Mouse (Mus musculus) lung, embryonic 15.5 days (tissue): ENCODE measurements around the gene Pgbd5. TPM values are rescaled to one million over a fixed set of nuclear protein-coding genes. Genes with fewer than 3 reads are reported as not detected.

Experiments
- ATAC-seq: fragments of 200-750 bp; cut with Nextera tagmentation; 2 replicates; pipeline ENCODE4 v1.8.0; 2017; ENCODE audit warnings: moderate number of reproducible peaks, borderline replicate concordance; ENCODE audit not compliant: low FRiP score, low TSS enrichment; ENCODE audit errors: extremely low read depth
- H3K27ac ChIP-seq: fragments of 300-500 bp; sonication (generic); 2 replicates; pipeline ENCODE4 v1.5.1; 2015; ENCODE audit warnings: moderate library complexity, mild to moderate bottlenecking, inconsistent platforms
- H3K27me3 ChIP-seq: fragments of 300-500 bp; sonication (generic); 2 replicates; pipeline ENCODE4 v1.6.1; 2015; ENCODE audit warnings: inconsistent platforms
- H3K36me3 ChIP-seq: fragments of 300-500 bp; sonication (generic); 2 replicates; pipeline ENCODE4 v1.6.1; 2015; ENCODE audit warnings: inconsistent platforms
- H3K4me1 ChIP-seq: fragments of 300-500 bp; sonication (generic); 2 replicates; pipeline ENCODE4 v1.6.1; 2015; ENCODE audit warnings: inconsistent platforms
- H3K4me2 ChIP-seq: fragments of 300-500 bp; sonication (generic); 2 replicates; pipeline ENCODE4 v1.6.1; 2015; ENCODE audit warnings: inconsistent platforms, mild to moderate bottlenecking, moderate library complexity
- H3K4me3 ChIP-seq: fragments of 300-500 bp; sonication (generic); 2 replicates; pipeline ENCODE4 v1.5.1; 2015; ENCODE audit warnings: mild to moderate bottlenecking, inconsistent platforms
- H3K9ac ChIP-seq: fragments of 300-500 bp; sonication (generic); 2 replicates; pipeline ENCODE4 v1.6.1; 2015; ENCODE audit warnings: inconsistent platforms
- H3K9me3 ChIP-seq: fragments of 300-500 bp; sonication (generic); 2 replicates; pipeline ENCODE4 v1.6.1; 2016; ENCODE audit warnings: inconsistent platforms
- whole genome bisulfite sequencing: fragments of 180-500 bp; shearing (Covaris S2); methylation state at CpG from one replicate; pipeline ENCODE4 v1.1.7; 2015; 5-methylcytosine and 5-hydroxymethylcytosine counted together
- polyA plus RNA-seq: library from polyadenylated mRNA; unstranded; fragments of >200 nt; fragmentation: Nextera tagmentation; extraction: Ambion mirVana; gene quantifications from 2 replicates; pipeline ENCODE4 v1.2.1, GENCODE M21; 2015

Gene Pgbd5
- polyA plus RNA-seq, 1 experiment from 2014 or later: 2.4 TPM

DNA sequence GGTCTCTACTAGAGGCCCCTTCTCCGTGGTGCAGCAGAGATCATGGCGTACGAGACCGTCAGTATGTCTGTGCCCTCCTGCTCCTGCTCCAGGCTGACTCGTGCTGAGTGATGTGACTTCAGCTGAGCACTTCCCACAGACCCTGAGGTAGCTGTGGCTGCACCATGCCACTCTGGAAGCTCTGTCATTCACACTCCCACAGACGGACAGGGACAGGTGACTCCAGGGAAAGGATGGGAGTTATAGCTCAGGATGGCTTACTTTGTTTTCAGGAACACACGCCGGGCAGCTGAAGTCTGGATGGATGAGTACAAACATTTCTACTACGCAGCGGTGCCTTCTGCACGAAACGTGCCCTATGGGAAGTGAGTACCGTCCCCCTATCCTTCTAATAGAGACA lies 103.2 kb downstream of the Pgbd5 start:
- ATAC-seq: no peak
- 93% methylated on average over 13 of the region's 13 CpGs for WGBS

DNA sequence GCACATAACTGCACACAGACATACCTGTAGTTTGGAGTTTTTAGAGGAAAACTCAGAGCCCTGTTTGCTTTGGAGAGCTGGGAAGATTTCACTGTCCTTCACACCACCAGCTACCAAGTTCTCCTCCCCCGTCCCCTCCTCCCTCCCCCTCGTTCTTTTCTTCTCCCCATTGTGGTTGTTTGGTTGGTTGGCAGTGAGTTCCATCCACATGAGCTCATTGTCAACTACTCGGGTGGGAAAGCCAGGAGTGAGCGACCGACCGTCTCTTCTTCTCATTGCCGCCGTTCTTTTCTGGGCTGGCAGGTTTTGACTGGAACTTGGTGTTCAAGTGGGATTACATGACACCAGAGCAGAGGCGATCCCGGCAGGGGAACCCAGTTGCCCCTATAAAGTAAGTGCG lies 107.8 kb downstream of the Pgbd5 start:
- Histone ChIP-seq H3K27ac (no peak overlapping the region), H3K27me3 (no peaks in the 10 kb centered on the region), H3K36me3 (peaks cover 24% of the 10 kb centered on the region; the same call in 1 of the 2 replicates), H3K4me2 (no peak overlapping the region), H3K4me3 (no peak overlapping the region), H3K9ac (no peak overlapping the region), H3K4me1 (no peaks in the 10 kb centered on the region), H3K9me3 (no peaks in the 10 kb centered on the region)
- no peak for ATAC-seq
- 73% methylated on average over 11 of the region's 11 CpGs for WGBS

More for the DNA sequence above, 103.2 kb downstream of the Pgbd5 start:
- H3K27me3 ChIP-seq: no peaks in the 10 kb centered on the region
- H3K36me3 ChIP-seq: peaks cover 22% of the 10 kb centered on the region; the same call in 1 of the 2 replicates
- no peak overlapping the region for H3K27ac ChIP-seq
- H3K9ac ChIP-seq: no peak overlapping the region
- H3K4me3 ChIP-seq: no peak overlapping the region
- H3K9me3 ChIP-seq: no peaks in the 10 kb centered on the region
- no peaks in the 10 kb centered on the region for H3K4me1 ChIP-seq
- H3K4me2 ChIP-seq: no peak overlapping the region

DNA sequence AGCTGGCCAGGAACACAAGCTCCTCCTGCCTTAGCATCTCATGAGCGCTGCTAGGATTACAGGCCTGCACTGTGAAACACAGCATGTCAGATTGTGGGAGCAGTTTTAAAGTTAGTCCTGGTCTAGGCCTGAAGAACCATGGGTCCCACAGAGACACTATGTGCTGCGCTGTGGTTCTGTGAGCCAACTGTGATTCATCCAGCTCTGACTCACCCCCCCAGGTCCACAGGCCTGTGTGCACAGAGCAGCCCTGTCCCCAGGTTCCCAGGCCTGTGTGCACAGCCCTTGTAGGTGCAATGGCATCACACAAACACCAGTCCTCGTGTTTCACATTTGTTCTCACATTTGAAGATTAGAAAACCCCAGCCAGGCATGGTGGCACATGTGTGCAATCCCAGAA lies 108.4 kb downstream of the Pgbd5 start:
- H3K27me3 ChIP-seq: no peaks in the 10 kb centered on the region
- no peak for ATAC-seq
- H3K4me1 ChIP-seq: no peaks in the 10 kb centered on the region
- no peak overlapping the region for H3K27ac ChIP-seq
- WGBS: 91% methylated on average over 3 of the region's 3 CpGs
- H3K9me3 ChIP-seq: no peaks in the 10 kb centered on the region
- no peak overlapping the region for H3K9ac ChIP-seq
- H3K36me3 ChIP-seq: peaks cover 20% of the 10 kb centered on the region; the same call in 1 of the 2 replicates
- no peak overlapping the region for H3K4me2 ChIP-seq
- H3K4me3 ChIP-seq: no peak overlapping the region

DNA sequence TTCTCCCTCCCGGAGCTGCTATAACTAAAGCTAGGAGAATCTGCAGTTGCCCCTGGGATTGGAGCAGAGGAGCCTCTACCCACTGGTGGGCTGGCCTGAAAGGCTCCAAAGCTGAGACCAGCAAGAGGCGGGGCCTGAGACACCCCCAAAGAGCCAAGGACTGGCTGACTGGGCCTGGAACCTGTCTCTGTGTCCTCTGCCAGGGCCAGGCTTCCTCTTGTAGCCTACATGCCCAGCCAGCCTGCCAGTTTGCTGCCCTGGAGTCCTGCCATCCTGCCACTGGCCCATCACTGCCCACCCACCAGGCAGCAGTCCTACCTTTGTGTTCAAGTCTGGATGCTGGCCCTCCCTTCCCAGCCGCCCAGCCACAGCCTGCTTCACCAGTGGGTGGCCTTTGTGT lies 109.0 kb downstream of the Pgbd5 start:
- no peak for ATAC-seq
- H3K27me3 ChIP-seq: no peaks in the 10 kb centered on the region
- peaks cover 23% of the 10 kb centered on the region; the same call in 1 of the 2 replicates for H3K36me3 ChIP-seq
- no peaks in the 10 kb centered on the region for H3K9me3 ChIP-seq
- no peak overlapping the region for H3K9ac ChIP-seq
- no peak overlapping the region for H3K4me3 ChIP-seq
- no peak overlapping the region for H3K27ac ChIP-seq
- no peaks in the 10 kb centered on the region for H3K4me1 ChIP-seq
- WGBS: 76% methylated on average over 2 of the region's 3 CpGs
- H3K4me2 ChIP-seq: no peak overlapping the region

DNA sequence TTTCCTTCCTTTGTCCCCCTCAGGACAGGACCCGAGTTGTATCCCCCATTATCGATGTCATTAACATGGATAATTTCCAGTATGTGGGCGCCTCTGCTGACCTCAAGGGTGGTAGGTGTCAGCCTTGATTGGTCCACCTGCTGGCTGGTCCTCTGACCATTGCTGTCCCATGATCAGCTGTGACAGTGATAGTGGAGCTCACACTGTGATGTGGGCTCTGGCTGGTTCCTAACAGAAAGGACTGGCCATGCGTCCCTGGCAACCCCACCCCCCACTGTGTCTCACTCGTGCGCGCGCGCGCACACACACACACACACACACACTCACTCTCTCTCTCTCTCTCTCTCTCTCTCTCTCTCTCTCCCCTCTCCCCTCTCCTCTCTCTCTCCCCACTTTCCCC lies 109.8 kb downstream of the Pgbd5 start:
- Histone ChIP-seq H3K4me2 (no peak overlapping the region), H3K4me3 (no peak overlapping the region), H3K27ac (no peak overlapping the region), H3K27me3 (no peaks in the 10 kb centered on the region), H3K9ac (no peak overlapping the region), H3K9me3 (no peaks in the 10 kb centered on the region), H3K4me1 (no peaks in the 10 kb centered on the region), H3K36me3 (peaks cover 17% of the 10 kb centered on the region; the same call in 1 of the 2 replicates)
- 73% methylated on average over 10 of the region's 10 CpGs for WGBS
- ATAC-seq: no peak

DNA sequence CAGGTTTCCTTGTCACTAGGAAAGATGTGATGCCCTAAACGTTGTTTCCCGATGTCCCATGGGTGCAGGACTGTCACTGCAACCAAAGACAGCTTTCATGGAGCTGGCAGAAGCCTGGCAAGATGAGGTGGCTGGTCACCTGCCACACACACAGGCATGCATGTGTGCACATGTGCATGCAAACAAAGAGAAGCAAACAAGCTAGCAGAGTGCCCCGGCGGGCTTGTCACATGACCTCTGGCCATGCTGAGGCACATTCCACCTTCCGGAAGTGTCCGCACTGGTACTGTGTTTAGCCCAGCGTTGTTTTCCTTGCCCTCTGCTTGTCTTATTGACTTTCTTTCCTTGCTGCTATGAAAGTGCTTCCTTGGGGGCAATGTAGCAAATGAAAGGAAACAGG lies 111.2 kb downstream of the Pgbd5 start:
- Histone ChIP-seq H3K27me3 (no peaks in the 10 kb centered on the region), H3K36me3 (peaks cover 20% of the 10 kb centered on the region; the same call in 1 of the 2 replicates), H3K9ac (no peak overlapping the region), H3K27ac (no peak overlapping the region), H3K4me2 (no peak overlapping the region), H3K4me3 (no peak overlapping the region), H3K9me3 (no peaks in the 10 kb centered on the region), H3K4me1 (no peaks in the 10 kb centered on the region)
- WGBS: 68% methylated on average over 7 of the region's 7 CpGs
- no peak for ATAC-seq

DNA sequence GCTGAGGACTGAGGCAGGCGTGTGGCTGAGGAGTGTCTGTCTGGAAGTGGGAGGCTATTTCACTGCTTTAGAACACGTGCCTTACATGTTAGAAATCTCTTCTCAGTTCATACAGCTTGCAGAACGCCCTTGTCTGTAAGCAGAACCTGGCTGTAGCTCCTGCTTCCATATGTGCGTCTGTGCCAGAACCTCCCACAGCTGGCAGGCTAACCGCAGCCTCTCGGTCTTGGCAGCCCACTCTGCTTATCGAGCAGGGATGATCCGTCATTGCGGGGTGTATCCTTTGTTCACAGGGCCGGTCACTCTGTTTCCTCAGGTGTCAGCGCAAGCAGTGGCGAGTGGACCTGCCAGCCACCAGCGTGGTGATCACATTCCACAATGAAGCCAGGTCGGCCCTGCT lies 116.1 kb downstream of the Pgbd5 start:
- Histone ChIP-seq H3K9ac (no peak overlapping the region), H3K27me3 (no peaks in the 10 kb centered on the region), H3K36me3 (peaks cover 17% of the 10 kb centered on the region; the same call in 1 of the 2 replicates), H3K27ac (no peak overlapping the region), H3K9me3 (no peaks in the 10 kb centered on the region), H3K4me1 (peaks cover 23% of the 10 kb centered on the region), H3K4me2 (no peak overlapping the region), H3K4me3 (no peak overlapping the region)
- WGBS: 73% methylated on average over 14 of the region's 14 CpGs
- ATAC-seq: no peak

DNA sequence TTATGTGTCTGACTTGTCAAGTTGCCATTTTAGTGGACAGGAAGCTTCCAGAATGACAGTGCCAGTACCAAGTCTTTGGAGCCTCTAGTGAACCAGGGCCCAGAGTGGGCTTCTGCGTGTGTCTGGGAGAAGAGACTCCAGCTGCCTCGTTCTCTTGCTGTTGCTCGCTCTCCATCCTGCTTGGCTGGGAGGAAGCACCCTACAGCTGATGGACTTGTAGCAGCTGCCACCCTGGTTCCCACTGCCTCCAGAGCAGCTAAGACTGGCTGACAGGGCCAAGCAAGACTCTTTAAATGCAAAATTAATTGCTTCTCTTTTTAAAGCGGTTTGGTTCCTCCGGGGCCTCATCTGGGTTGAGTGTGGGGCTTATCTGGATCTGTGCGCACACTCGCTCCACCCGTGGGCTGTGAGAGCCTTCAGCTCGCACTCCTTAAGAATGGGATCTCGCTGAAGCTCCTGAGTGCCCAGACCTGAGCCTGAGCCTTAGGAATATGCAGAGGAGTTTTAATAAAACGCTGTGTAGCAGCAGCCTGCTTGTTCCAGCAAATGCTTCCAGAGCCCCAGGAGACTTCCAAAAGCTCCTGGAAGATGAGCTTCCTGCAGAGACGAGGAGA lies 118.1 kb downstream of the Pgbd5 start:
- H3K4me2 ChIP-seq: no peak overlapping the region
- H3K27me3 ChIP-seq: no peaks in the 10 kb centered on the region
- H3K4me1 ChIP-seq: peaks cover 39% of the 10 kb centered on the region
- peaks cover 15% of the 10 kb centered on the region; the same call in 1 of the 2 replicates for H3K36me3 ChIP-seq
- no peak overlapping the region for H3K4me3 ChIP-seq
- WGBS: 38% methylated on average over 12 of the region's 12 CpGs
- H3K27ac ChIP-seq: no peak overlapping the region
- no peaks in the 10 kb centered on the region for H3K9me3 ChIP-seq
- no peak overlapping the region for H3K9ac ChIP-seq
- ATAC-seq: no peak

DNA sequence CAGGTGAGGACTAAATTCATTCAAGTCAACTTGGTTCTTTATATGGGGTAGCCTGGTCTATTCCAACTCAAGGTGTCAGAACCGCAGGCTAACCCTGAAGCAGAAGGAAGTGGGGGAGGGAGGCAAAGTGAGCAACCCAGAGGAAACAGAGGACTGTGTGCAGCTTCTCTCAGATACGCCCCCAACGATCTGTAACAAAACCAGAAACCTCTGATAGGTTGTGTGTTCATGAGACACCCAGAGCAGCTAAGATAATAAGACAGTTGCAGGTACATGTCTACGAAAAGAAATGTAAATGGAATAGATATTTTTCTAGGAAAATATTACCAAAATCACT lies 120.2 kb downstream of the Pgbd5 start:
- Histone ChIP-seq H3K9ac (no peak overlapping the region), H3K4me1 (peaks cover 52% of the 10 kb centered on the region), H3K4me2 (no peak overlapping the region), H3K27me3 (no peaks in the 10 kb centered on the region), H3K9me3 (no peaks in the 10 kb centered on the region), H3K4me3 (no peak overlapping the region), H3K27ac (no peak overlapping the region; the same call in 1 of the 2 replicates), H3K36me3 (peaks cover 5% of the 10 kb centered on the region; the same call in 1 of the 2 replicates)
- no peak for ATAC-seq
- 86% methylated on average over 4 of the region's 4 CpGs for WGBS

Other genes with a start within 250 kb of the Pgbd5 start
- gene Galnt2, start 208.3 kb downstream of the Pgbd5 start, polyA plus RNA-seq: 55.3 and 62.5 TPM in 2 replicates
- 36.6 and 37.2 TPM in 2 replicates for gene Cog2, start 81.1 kb upstream of the Pgbd5 start, polyA plus RNA-seq
- gene Agt, start 130.0 kb upstream of the Pgbd5 start, polyA plus RNA-seq: 6.9 and 7.9 TPM in 2 replicates
- gene Capn9, start 136.5 kb upstream of the Pgbd5 start, polyA plus RNA-seq: 0.29 and 0.50 TPM in 2 replicates
- 29.9 and 30.1 TPM in 2 replicates for gene 2310022B05Rik, start 223.7 kb upstream of the Pgbd5 start, polyA plus RNA-seq